Mouse (Mus musculus) midbrain, embryonic 10.5 days (tissue): ENCODE measurements at regions not wholly inside any gene's neighbourhood (a gene's known extent, or its start where the extent isn't known, plus 50 kb on each side); places are given as distances from the start of the nearest gene placed in this dataset.

Source experiments
- DNase-seq: peaks from one replicate; pipeline ENCODE4 v3.0.0-alpha.2; 2017; ENCODE audit warnings: low spot score
- H3K27ac ChIP-seq: fragments of 300-500 bp; sonication (generic); replicated peaks from 2 replicates; pipeline ENCODE4 v1.5.1; 2016; ENCODE audit warnings: mild to moderate bottlenecking
- H3K27me3 ChIP-seq: fragments of 300-500 bp; sonication (generic); 2 replicates; pipeline ENCODE4 v1.6.1; 2016; ENCODE audit warnings: low read depth, mild to moderate bottlenecking; ENCODE audit not compliant: poor library complexity, severe bottlenecking
- H3K36me3 ChIP-seq: fragments of 300-500 bp; sonication (generic); 2 replicates; pipeline ENCODE4 v1.6.1; 2016; ENCODE audit warnings: mild to moderate bottlenecking, moderate library complexity
- H3K4me1 ChIP-seq: fragments of 300-500 bp; sonication (generic); 2 replicates; pipeline ENCODE4 v1.6.1; 2016
- H3K4me3 ChIP-seq: fragments of 300-500 bp; sonication (generic); 2 replicates; pipeline ENCODE4 v1.5.1; 2016; ENCODE audit warnings: mild to moderate bottlenecking, moderate library complexity
- H3K9me3 ChIP-seq: fragments of 300-500 bp; sonication (generic); replicated peaks from 2 replicates; pipeline ENCODE4 v1.6.1; 2016; ENCODE audit warnings: mild to moderate bottlenecking
- WGBS: fragments of 180-500 bp; shearing (Covaris S2); methylation state at CpG from one replicate; pipeline ENCODE4 v1.1.7; 2016; 5-methylcytosine and 5-hydroxymethylcytosine counted together

- no peaks in the 10 kb centered on the region for H3K36me3 ChIP-seq
- no peaks in the 10 kb centered on the region for H3K9me3 ChIP-seq
- no peak for DNase-seq
- H3K4me1 ChIP-seq: peaks cover 29% of the 10 kb centered on the region
- WGBS: 56% methylated on average over 12 of the region's 12 CpGs
- peaks cover 14% of the 10 kb centered on the region; the same call in 1 of the 2 replicates for H3K27me3 ChIP-seq
- H3K4me3 ChIP-seq: no peak overlapping the region
- no peak overlapping the region; the same call in 1 of the 2 replicates for H3K27ac ChIP-seq
These were observed 110.2 kb downstream of the Ddx11 start for GRCm38 (mm10) chr17:66233451-66233951.

GRCm38 (mm10) chr17:66234432-66234831 lies 111.1 kb downstream of the Ddx11 start:
- WGBS: 82% methylated on average over 19 of the region's 19 CpGs
- DNase-seq: no peak
- Histone ChIP-seq H3K36me3 (no peaks in the 10 kb centered on the region), H3K4me1 (peaks cover 29% of the 10 kb centered on the region), H3K9me3 (no peaks in the 10 kb centered on the region), H3K4me3 (no peak overlapping the region), H3K27me3 (peaks cover 23% of the 10 kb centered on the region), H3K27ac (no peak overlapping the region)

GRCm38 (mm10) chr17:66235096-66235805 lies 111.9 kb downstream of the Ddx11 start:
- H3K4me3 ChIP-seq: peak overlapping the region; percentile 39
- DNase-seq: peak; percentile 87
- no peaks in the 10 kb centered on the region for H3K9me3 ChIP-seq
- H3K36me3 ChIP-seq: no peaks in the 10 kb centered on the region
- H3K4me1 ChIP-seq: peaks cover 32% of the 10 kb centered on the region
- peak overlapping the region; percentile 80 for H3K27ac ChIP-seq
- peaks cover 31% of the 10 kb centered on the region for H3K27me3 ChIP-seq
- 7% methylated on average over 19 of the region's 19 CpGs for WGBS

- DNase-seq: no peak
- 88% methylated on average over 15 of the region's 15 CpGs for WGBS
- H3K27ac ChIP-seq: peak overlapping the region; percentile 80
- H3K4me3 ChIP-seq: no peak overlapping the region
- no peaks in the 10 kb centered on the region for H3K36me3 ChIP-seq
- H3K4me1 ChIP-seq: peaks cover 33% of the 10 kb centered on the region
- H3K27me3 ChIP-seq: peaks cover 33% of the 10 kb centered on the region
- H3K9me3 ChIP-seq: no peaks in the 10 kb centered on the region; the same call in 1 of the 2 replicates
These were observed 112.6 kb downstream of the Ddx11 start for GRCm38 (mm10) chr17:66235806-66236335.

- Histone ChIP-seq H3K27ac (peak overlapping the region; percentile 82), H3K27me3 (peaks cover 41% of the 10 kb centered on the region), H3K9me3 (no peaks in the 10 kb centered on the region; the same call in 1 of the 2 replicates), H3K4me1 (peaks cover 51% of the 10 kb centered on the region), H3K4me3 (peak overlapping the region; percentile 35), H3K36me3 (no peaks in the 10 kb centered on the region)
- WGBS: 8% methylated on average over 9 of the region's 9 CpGs
- peak; percentile 79 for DNase-seq
These were observed 118.7 kb downstream of the Ddx11 start for GRCm38 (mm10) chr17:66241868-66242622.

- no peak overlapping the region for H3K27ac ChIP-seq
- DNase-seq: no peak
- no peak overlapping the region for H3K4me3 ChIP-seq
- H3K27me3 ChIP-seq: peaks cover 26% of the 10 kb centered on the region
- peaks cover 45% of the 10 kb centered on the region for H3K4me1 ChIP-seq
- H3K9me3 ChIP-seq: no peaks in the 10 kb centered on the region; the same call in 1 of the 2 replicates
- H3K36me3 ChIP-seq: no peaks in the 10 kb centered on the region
- 93% methylated on average over 14 of the region's 14 CpGs for WGBS
These were observed 120.9 kb downstream of the Ddx11 start for GRCm38 (mm10) chr17:66244183-66244582.

- Histone ChIP-seq H3K4me3 (no peak overlapping the region), H3K36me3 (no peaks in the 10 kb centered on the region), H3K9me3 (no peaks in the 10 kb centered on the region), H3K27ac (no peak overlapping the region), H3K27me3 (0 out of 2 replicates have a peak, but pooled peaks cover 13% of the 10 kb centered on the region), H3K4me1 (peaks cover 42% of the 10 kb centered on the region)
- WGBS: 81% methylated on average over 14 of the region's 14 CpGs
- DNase-seq: no peak
These were observed 122.8 kb downstream of the Ddx11 start for GRCm38 (mm10) chr17:66246031-66246534.

GRCm38 (mm10) chr17:66251495-66251894 lies 128.2 kb downstream of the Ddx11 start:
- H3K4me1 ChIP-seq: peaks cover 10% of the 10 kb centered on the region; the same call in 1 of the 2 replicates
- DNase-seq: no peak
- H3K4me3 ChIP-seq: no peak overlapping the region
- no peak overlapping the region for H3K27ac ChIP-seq
- H3K9me3 ChIP-seq: no peaks in the 10 kb centered on the region
- WGBS: 90% methylated on average over 2 of the region's 2 CpGs
- no peaks in the 10 kb centered on the region for H3K36me3 ChIP-seq
- no peaks in the 10 kb centered on the region for H3K27me3 ChIP-seq

- H3K9me3 ChIP-seq: no peaks in the 10 kb centered on the region
- no peaks in the 10 kb centered on the region for H3K36me3 ChIP-seq
- WGBS: 88% methylated on average over 6 of the region's 6 CpGs
- H3K4me1 ChIP-seq: peaks cover 10% of the 10 kb centered on the region; the same call in 1 of the 2 replicates
- DNase-seq: no peak
- H3K27ac ChIP-seq: no peak overlapping the region
- no peaks in the 10 kb centered on the region for H3K27me3 ChIP-seq
- H3K4me3 ChIP-seq: no peak overlapping the region
These were observed 129.6 kb downstream of the Ddx11 start for GRCm38 (mm10) chr17:66252926-66253325.

- H3K27ac ChIP-seq: no peak overlapping the region
- no peak overlapping the region for H3K4me3 ChIP-seq
- H3K9me3 ChIP-seq: no peaks in the 10 kb centered on the region
- 75% methylated on average over 8 of the region's 8 CpGs for WGBS
- no peaks in the 10 kb centered on the region for H3K36me3 ChIP-seq
- peaks cover 7% of the 10 kb centered on the region; the same call in 1 of the 2 replicates for H3K4me1 ChIP-seq
- H3K27me3 ChIP-seq: no peaks in the 10 kb centered on the region
- no peak for DNase-seq
These were observed 136.4 kb downstream of the Ddx11 start for GRCm38 (mm10) chr17:66259697-66260096.

GRCm38 (mm10) chr17:66262681-66263240 lies 139.4 kb downstream of the Ddx11 start:
- H3K9me3 ChIP-seq: no peaks in the 10 kb centered on the region
- H3K27ac ChIP-seq: no peak overlapping the region
- H3K27me3 ChIP-seq: no peaks in the 10 kb centered on the region
- H3K4me3 ChIP-seq: no peak overlapping the region
- H3K36me3 ChIP-seq: no peaks in the 10 kb centered on the region
- WGBS: 85% methylated on average over 4 of the region's 4 CpGs
- DNase-seq: no peak
- peaks cover 12% of the 10 kb centered on the region for H3K4me1 ChIP-seq

GRCm38 (mm10) chr17:66263405-66263804 lies 140.1 kb downstream of the Ddx11 start:
- DNase-seq: no peak
- Histone ChIP-seq H3K4me1 (peaks cover 12% of the 10 kb centered on the region), H3K27me3 (no peaks in the 10 kb centered on the region), H3K9me3 (no peaks in the 10 kb centered on the region), H3K27ac (no peak overlapping the region), H3K4me3 (no peak overlapping the region), H3K36me3 (no peaks in the 10 kb centered on the region)
- WGBS: 89% methylated on average over 4 of the region's 4 CpGs
